Mouse (Mus musculus): Measurements from ENCODE around the gene Galr3. TPM values are rescaled to one million over a fixed set of nuclear protein-coding genes. Genes with fewer than 3 reads are reported as not detected.

The Galr3 gene
- polyA plus RNA-seq, 1 experiment from 2014 or later, result not detected

DNA sequence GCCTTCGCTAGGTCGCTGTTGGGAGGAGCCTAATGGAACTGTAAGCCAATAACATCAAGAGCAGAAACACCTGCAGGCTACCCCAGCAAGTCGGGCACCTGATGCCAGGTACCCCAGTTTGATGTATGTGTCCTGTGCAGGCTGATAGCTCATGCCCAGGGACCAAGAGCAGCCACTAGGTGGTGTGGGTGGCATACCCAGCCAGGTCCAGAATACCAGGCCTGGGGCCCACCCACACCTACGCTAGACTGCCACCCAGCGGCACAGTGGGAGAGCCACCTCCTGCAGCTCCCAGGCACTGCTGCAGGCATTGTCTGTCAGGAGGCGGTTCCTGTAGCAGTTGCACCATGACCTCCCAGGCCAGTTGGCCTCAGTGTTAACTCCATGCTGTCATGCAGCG, 2.8 kb upstream of the Galr3 start:
- Histone ChIP-seq H3K27me3 (peaks cover 35% of the 10 kb centered on the region), H3K9ac (replicated peaks) (no peak overlapping the region), H3K4me2 (no peak overlapping the region), H3K4me1 (replicated peaks) (peaks cover 41% of the 10 kb centered on the region), H3K36me3 (peaks cover 32% of the 10 kb centered on the region), H3K4me3 (replicated peaks) (no peak overlapping the region), H3K9me3 (no peaks in the 10 kb centered on the region), H3K27ac (no peak overlapping the region)
- WGBS, result 28% methylated on average over 7 of the region's 7 CpGs
- no peak for ATAC-seq (ENCODE audit: insufficient number of reproducible peaks, insufficient read depth, low FRiP score, low TSS enrichment, low read depth)

DNA sequence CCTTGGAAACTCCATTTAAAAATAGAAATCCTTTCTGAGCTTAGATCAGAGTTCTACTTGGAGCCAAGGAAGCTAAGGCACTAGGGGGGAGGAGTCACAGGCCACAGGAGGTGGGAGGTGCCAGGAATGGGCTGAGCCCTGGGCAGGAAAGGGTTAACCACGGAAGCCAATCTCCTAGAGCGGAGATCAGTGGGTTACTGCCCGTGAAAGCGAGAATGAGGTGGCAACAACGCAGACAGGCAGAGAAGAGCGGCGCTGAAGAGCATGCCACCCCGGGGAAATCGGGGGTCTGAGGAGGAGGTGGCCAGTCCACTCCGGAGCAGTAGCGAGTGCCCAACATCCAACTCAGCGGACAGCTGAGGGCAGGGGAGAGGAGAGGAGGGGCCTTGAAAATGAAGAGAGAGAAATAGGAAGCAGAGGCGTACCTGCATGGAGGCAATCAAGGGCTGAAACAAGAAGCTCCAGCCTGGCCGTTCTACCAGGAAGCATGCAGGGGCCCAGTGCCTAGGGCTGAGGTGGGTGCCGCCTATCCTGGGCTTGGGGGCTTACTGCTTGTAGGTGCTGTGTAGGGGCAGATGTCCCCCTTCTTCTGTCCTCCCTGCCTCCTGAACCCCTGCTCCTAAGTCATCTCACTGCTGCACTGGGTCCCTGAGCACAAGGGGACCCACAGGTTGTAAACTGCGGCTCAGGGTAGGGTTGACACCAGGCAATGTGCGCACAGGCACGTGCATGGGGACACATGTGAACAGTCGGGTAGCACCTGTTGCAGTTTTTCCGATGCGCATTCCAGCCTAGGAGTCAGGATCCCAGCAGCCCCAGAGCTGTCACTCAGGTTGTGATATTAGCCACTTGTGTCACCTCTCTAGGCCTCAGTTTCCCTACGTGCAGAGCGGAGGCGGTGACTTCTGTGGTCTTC, 926 bp upstream of the Galr3 start:
- H3K9ac ChIP-seq (replicated peaks), result 0 out of 2 replicates have a peak overlapping the region, but pooled peaks have one; percentile 27
- peaks cover 36% of the 10 kb centered on the region for H3K27me3 ChIP-seq
- H3K36me3 ChIP-seq, result peaks cover 14% of the 10 kb centered on the region
- H3K4me2 ChIP-seq, result peak overlapping the region; percentile 56
- ATAC-seq (ENCODE audit: insufficient number of reproducible peaks, insufficient read depth, low FRiP score, low TSS enrichment, low read depth), result no peak
- no peak overlapping the region for H3K27ac ChIP-seq
- H3K4me3 ChIP-seq (replicated peaks), result peak overlapping the region; percentile 34
- no peaks in the 10 kb centered on the region for H3K9me3 ChIP-seq
- H3K4me1 ChIP-seq (replicated peaks), result peaks cover 52% of the 10 kb centered on the region
- WGBS, result 20% methylated on average over 24 of the region's 24 CpGs

DNA sequence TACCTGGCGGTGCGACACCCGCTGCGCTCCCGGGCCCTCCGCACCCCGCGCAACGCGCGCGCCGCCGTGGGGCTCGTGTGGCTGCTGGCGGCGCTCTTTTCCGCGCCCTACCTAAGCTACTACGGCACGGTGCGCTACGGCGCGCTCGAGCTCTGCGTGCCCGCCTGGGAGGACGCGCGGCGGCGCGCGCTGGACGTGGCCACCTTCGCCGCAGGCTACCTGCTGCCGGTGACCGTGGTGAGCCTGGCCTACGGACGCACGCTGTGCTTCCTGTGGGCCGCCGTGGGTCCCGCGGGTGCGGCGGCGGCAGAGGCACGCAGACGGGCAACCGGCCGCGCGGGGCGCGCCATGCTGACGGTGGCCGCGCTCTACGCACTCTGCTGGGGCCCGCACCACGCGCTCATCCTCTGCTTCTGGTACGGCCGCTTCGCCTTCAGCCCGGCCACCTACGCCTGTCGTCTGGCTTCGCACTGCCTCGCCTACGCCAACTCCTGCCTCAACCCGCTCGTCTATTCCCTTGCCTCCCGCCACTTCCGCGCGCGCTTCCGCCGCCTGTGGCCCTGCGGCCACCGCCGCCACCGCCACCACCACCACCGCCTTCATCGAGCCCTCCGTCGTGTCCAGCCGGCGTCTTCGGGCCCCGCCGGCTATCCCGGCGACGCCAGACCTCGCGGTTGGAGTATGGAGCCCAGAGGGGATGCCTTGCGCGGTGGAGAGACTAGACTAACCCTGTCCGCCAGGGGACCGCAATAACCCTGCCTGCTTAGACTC, 1.2 kb downstream of the Galr3 start:
- Histone ChIP-seq H3K27ac (no peak overlapping the region), H3K4me3 (replicated peaks) (peak overlapping the region; percentile 63), H3K9ac (replicated peaks) (peak overlapping the region; percentile 60), H3K9me3 (no peaks in the 10 kb centered on the region), H3K36me3 (no peaks in the 10 kb centered on the region), H3K4me1 (replicated peaks) (peaks cover 49% of the 10 kb centered on the region), H3K4me2 (peak overlapping the region; percentile 99), H3K27me3 (peaks cover 36% of the 10 kb centered on the region)
- under 1% methylated on average over 93 of the region's 105 CpGs for WGBS
- no peak for ATAC-seq (ENCODE audit: insufficient number of reproducible peaks, insufficient read depth, low FRiP score, low TSS enrichment, low read depth)

DNA sequence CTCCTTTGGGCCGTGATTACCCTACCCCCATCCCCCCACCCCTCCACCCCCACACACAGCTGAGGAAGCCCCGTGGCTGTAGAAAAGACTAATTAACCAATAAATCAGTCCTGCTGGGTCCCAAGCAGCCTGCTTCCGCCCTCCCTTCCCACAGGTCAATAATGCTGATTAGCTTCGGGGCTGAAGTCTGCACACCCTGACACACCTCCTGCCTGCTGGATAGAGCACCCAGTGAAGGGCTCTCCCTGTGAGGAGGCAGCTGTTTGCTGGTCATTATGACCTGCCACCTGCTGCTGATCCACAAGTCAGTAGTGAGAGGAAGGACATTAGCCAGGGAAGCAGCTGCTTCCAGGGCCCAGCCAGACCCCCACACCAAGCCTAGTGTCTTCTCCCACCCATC, 3.2 kb downstream of the Galr3 start:
- H3K27me3 ChIP-seq, result peaks cover 36% of the 10 kb centered on the region

DNA sequence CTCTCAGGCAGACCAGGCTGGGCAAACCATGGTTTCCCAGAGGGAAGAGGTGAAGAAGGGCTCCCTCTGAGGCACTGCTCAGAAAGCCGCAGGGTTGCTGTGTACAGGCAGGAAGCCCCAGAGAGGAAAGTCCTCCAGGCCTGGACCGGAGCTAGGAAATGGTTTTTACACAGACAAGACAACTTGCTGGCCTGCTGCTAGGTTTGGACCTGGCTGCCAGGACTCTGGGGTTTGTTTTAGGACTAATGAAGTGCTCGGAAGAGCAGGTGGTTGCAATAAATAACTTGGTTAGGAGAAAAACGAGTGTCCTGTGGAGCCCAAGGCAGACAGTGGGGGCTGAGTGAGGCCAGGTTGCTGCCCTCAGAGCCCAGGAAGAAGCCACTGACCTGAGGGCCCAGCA, 6.5 kb downstream of the Galr3 start:
- Histone ChIP-seq H3K4me3 (replicated peaks) (no peak overlapping the region), H3K27me3 (peaks cover 7% of the 10 kb centered on the region), H3K4me1 (replicated peaks) (peaks cover 22% of the 10 kb centered on the region), H3K36me3 (peaks cover 21% of the 10 kb centered on the region), H3K9me3 (no peaks in the 10 kb centered on the region), H3K4me2 (no peak overlapping the region), H3K9ac (replicated peaks) (no peak overlapping the region), H3K27ac (no peak overlapping the region)
- WGBS, result 33% methylated on average over 4 of the region's 4 CpGs
- ATAC-seq (ENCODE audit: insufficient number of reproducible peaks, insufficient read depth, low FRiP score, low TSS enrichment, low read depth), result no peak

More for the DNA sequence above, 3.2 kb downstream of the Galr3 start:
- no peaks in the 10 kb centered on the region for H3K36me3 ChIP-seq
- no peak overlapping the region for H3K9ac ChIP-seq (replicated peaks)
- H3K4me3 ChIP-seq (replicated peaks), result no peak overlapping the region
- WGBS, result 0% methylated on average over 4 of the region's 4 CpGs
- H3K9me3 ChIP-seq, result no peaks in the 10 kb centered on the region
- H3K4me1 ChIP-seq (replicated peaks), result peaks cover 35% of the 10 kb centered on the region
- H3K4me2 ChIP-seq, result no peak overlapping the region
- ATAC-seq (ENCODE audit: insufficient number of reproducible peaks, insufficient read depth, low FRiP score, low TSS enrichment, low read depth), result no peak
- H3K27ac ChIP-seq, result no peak overlapping the region

- H3K4me3 ChIP-seq (replicated peaks), result no peak overlapping the region
- no peak overlapping the region for H3K4me2 ChIP-seq
- peak; percentile 49; the same call in 1 of the 2 replicates for ATAC-seq (ENCODE audit: insufficient number of reproducible peaks, insufficient read depth, low FRiP score, low TSS enrichment, low read depth)
- WGBS, result 38% methylated on average over 9 of the region's 9 CpGs
- H3K4me1 ChIP-seq (replicated peaks), result peaks cover 10% of the 10 kb centered on the region; the same call in 1 of the 2 replicates
- H3K9ac ChIP-seq (replicated peaks), result no peak overlapping the region
- no peaks in the 10 kb centered on the region for H3K9me3 ChIP-seq
- no peaks in the 10 kb centered on the region for H3K27me3 ChIP-seq
- no peak overlapping the region for H3K27ac ChIP-seq
- H3K36me3 ChIP-seq, result peaks cover 42% of the 10 kb centered on the region
Measured at GRCm38 (mm10) chr15:79050160-79050845, 8.6 kb downstream of the Galr3 start.

DNA sequence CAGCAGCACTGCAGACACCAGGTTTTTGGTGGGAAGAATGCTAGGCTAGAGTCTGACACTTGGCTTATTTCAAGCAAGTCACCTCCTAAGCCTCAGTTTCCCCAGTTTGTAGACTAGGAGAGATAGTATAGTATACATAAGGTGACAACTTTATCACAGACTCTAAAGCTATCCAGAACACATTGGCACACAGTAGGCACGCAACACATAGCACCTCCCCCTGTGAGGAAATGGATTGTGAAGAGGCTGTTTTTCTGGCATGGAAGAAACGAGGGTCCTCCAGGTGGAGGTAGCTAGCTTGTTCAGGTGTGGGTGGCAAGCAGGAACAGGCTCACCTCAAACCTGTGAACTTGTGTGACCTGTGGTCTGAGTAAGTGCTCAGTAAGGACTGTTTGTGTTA, 9.3 kb downstream of the Galr3 start:
- ATAC-seq (ENCODE audit: insufficient number of reproducible peaks, insufficient read depth, low FRiP score, low TSS enrichment, low read depth), result no peak
- no peak overlapping the region for H3K4me3 ChIP-seq (replicated peaks)
- no peak overlapping the region for H3K27ac ChIP-seq

GRCm38 (mm10) chr15:79051461-79052360, 10.0 kb downstream of the Galr3 start:
- Histone ChIP-seq H3K9me3 (no peaks in the 10 kb centered on the region), H3K9ac (replicated peaks) (no peak overlapping the region; the same call in 1 of the 2 replicates), H3K27ac (peak overlapping the region; percentile 20), H3K4me3 (replicated peaks) (no peak overlapping the region), H3K4me2 (no peak overlapping the region), H3K4me1 (replicated peaks) (0 out of 2 replicates have a peak, but pooled peaks cover 9% of the 10 kb centered on the region), H3K36me3 (peaks cover 56% of the 10 kb centered on the region), H3K27me3 (no peaks in the 10 kb centered on the region)
- no peak for ATAC-seq (ENCODE audit: insufficient number of reproducible peaks, insufficient read depth, low FRiP score, low TSS enrichment, low read depth)
- 69% methylated on average over 13 of the region's 13 CpGs for WGBS

More for the DNA sequence above, 9.3 kb downstream of the Galr3 start:
- 83% methylated on average over 2 of the region's 2 CpGs for WGBS
- Histone ChIP-seq H3K4me1 (replicated peaks) (0 out of 2 replicates have a peak, but pooled peaks cover 9% of the 10 kb centered on the region), H3K27me3 (no peaks in the 10 kb centered on the region), H3K9me3 (no peaks in the 10 kb centered on the region), H3K4me2 (no peak overlapping the region), H3K9ac (replicated peaks) (no peak overlapping the region; the same call in 1 of the 2 replicates), H3K36me3 (peaks cover 48% of the 10 kb centered on the region)

GRCm38 (mm10) chr15:79052366-79052765, 10.7 kb downstream of the Galr3 start:
- H3K9me3 ChIP-seq, result no peaks in the 10 kb centered on the region
- 75% methylated on average over 2 of the region's 2 CpGs for WGBS
- no peak overlapping the region for H3K4me2 ChIP-seq
- H3K4me3 ChIP-seq (replicated peaks), result no peak overlapping the region
- H3K27me3 ChIP-seq, result no peaks in the 10 kb centered on the region
- H3K4me1 ChIP-seq (replicated peaks), result 0 out of 2 replicates have a peak, but pooled peaks cover 9% of the 10 kb centered on the region
- no peak for ATAC-seq (ENCODE audit: insufficient number of reproducible peaks, insufficient read depth, low FRiP score, low TSS enrichment, low read depth)
- H3K27ac ChIP-seq, result no peak overlapping the region
- H3K36me3 ChIP-seq, result peaks cover 62% of the 10 kb centered on the region
- no peak overlapping the region for H3K9ac ChIP-seq (replicated peaks)

- no peak overlapping the region for H3K9ac ChIP-seq (replicated peaks)
- H3K27ac ChIP-seq, result no peak overlapping the region
- H3K4me1 ChIP-seq (replicated peaks), result peaks cover 7% of the 10 kb centered on the region; the same call in 1 of the 2 replicates
- no peaks in the 10 kb centered on the region for H3K27me3 ChIP-seq
- H3K9me3 ChIP-seq, result no peaks in the 10 kb centered on the region
- no peak overlapping the region for H3K4me2 ChIP-seq
- no peak for ATAC-seq (ENCODE audit: insufficient number of reproducible peaks, insufficient read depth, low FRiP score, low TSS enrichment, low read depth)
- WGBS, result 91% methylated on average over 7 of the region's 7 CpGs
- no peak overlapping the region for H3K4me3 ChIP-seq (replicated peaks)
- peaks cover 95% of the 10 kb centered on the region for H3K36me3 ChIP-seq
Measured at GRCm38 (mm10) chr15:79056601-79057000, 14.9 kb downstream of the Galr3 start.

All from limb, embryonic 12.5 days (tissue).